Mouse (Mus musculus) MEL (cell line): Measurements from ENCODE around the gene Hpn.

Experiments used
- BHLHE40 ChIP-seq: IDR thresholded peaks from 2 replicates; pipeline ENCODE4 v1.6.1; 2012; ENCODE audit warnings: low read depth, mild to moderate bottlenecking, inconsistent platforms, low read length, improper control_type of control experiment, borderline replicate concordance
- CTCF ChIP-seq, 3 experiments: IDR thresholded peaks in 2 of 3; conservative IDR thresholded peaks in 1 of 3; 2 replicates each; pipeline ENCODE4 v1.5.1; 2011 to 2012; ENCODE audit warnings: low read length in 3 of 3, low read depth in 2 of 3, mild to moderate bottlenecking in 2 of 3, improper control_type of control experiment in 1 of 3, inconsistent platforms in 1 of 3, mixed read lengths in 1 of 3, moderate library complexity in 1 of 3; ENCODE audit not compliant: control insufficient read depth in 1 of 3, insufficient read depth in 1 of 3, poor library complexity in 1 of 3, severe bottlenecking in 1 of 3
- E2F4 ChIP-seq: IDR thresholded peaks from 2 replicates; pipeline ENCODE4 v1.6.1; 2011; ENCODE audit warnings: low read depth, low read length, improper control_type of control experiment, borderline replicate concordance
- ELF1 ChIP-seq: IDR thresholded peaks from 2 replicates; pipeline ENCODE4 v1.6.1; 2014; ENCODE audit warnings: low read depth, mild to moderate bottlenecking, inconsistent platforms, low read length, improper control_type of control experiment, moderate library complexity
- MAFK ChIP-seq: IDR thresholded peaks from 2 replicates; pipeline ENCODE4 v1.6.1; 2011; ENCODE audit warnings: low read depth, mild to moderate bottlenecking, low read length, improper control_type of control experiment, borderline replicate concordance
- MAZ ChIP-seq: IDR thresholded peaks from 2 replicates; pipeline ENCODE4 v1.6.1; 2012; ENCODE audit warnings: low read depth, mild to moderate bottlenecking, inconsistent platforms, low read length, improper control_type of control experiment
- POLR2A ChIP-seq, 2 experiments: IDR thresholded peaks; 2 replicates each; pipeline ENCODE4 v1.6.1; 2011 to 2012; ENCODE audit warnings: low read length in 2 of 2, mild to moderate bottlenecking in 2 of 2, control low read depth in 1 of 2, improper control_type of control experiment in 1 of 2, low read depth in 1 of 2, moderate library complexity in 1 of 2; ENCODE audit not compliant: control insufficient read depth in 1 of 2, insufficient read depth in 1 of 2, poor library complexity in 1 of 2
- RAD21 ChIP-seq: IDR thresholded peaks from 2 replicates; pipeline ENCODE4 v1.6.1; 2011; ENCODE audit warnings: mild to moderate bottlenecking, low read depth, low read length, improper control_type of control experiment
- SIN3A ChIP-seq: IDR thresholded peaks from 2 replicates; pipeline ENCODE4 v1.6.1; 2012; ENCODE audit warnings: low read length, improper control_type of control experiment, inconsistent platforms
- TCF12 ChIP-seq: IDR thresholded peaks from 2 replicates; pipeline ENCODE4 v1.6.1; 2014; ENCODE audit warnings: low read depth, mild to moderate bottlenecking, inconsistent platforms, low read length, improper control_type of control experiment, moderate library complexity
- USF1 ChIP-seq: IDR thresholded peaks from 2 replicates; pipeline ENCODE4 v1.6.1; 2014; ENCODE audit warnings: low read depth, mild to moderate bottlenecking, inconsistent platforms, low read length, improper control_type of control experiment, moderate library complexity
- ZMIZ1 ChIP-seq: IDR thresholded peaks from 2 replicates; pipeline ENCODE4 v1.6.1; 2012; ENCODE audit warnings: low read depth, mild to moderate bottlenecking, inconsistent platforms, low read length, improper control_type of control experiment, moderate library complexity
- ZNF384 ChIP-seq: IDR thresholded peaks from 2 replicates; pipeline ENCODE4 v1.6.1; 2012; ENCODE audit warnings: low read depth, mild to moderate bottlenecking, inconsistent platforms, low read length, improper control_type of control experiment

DNA sequence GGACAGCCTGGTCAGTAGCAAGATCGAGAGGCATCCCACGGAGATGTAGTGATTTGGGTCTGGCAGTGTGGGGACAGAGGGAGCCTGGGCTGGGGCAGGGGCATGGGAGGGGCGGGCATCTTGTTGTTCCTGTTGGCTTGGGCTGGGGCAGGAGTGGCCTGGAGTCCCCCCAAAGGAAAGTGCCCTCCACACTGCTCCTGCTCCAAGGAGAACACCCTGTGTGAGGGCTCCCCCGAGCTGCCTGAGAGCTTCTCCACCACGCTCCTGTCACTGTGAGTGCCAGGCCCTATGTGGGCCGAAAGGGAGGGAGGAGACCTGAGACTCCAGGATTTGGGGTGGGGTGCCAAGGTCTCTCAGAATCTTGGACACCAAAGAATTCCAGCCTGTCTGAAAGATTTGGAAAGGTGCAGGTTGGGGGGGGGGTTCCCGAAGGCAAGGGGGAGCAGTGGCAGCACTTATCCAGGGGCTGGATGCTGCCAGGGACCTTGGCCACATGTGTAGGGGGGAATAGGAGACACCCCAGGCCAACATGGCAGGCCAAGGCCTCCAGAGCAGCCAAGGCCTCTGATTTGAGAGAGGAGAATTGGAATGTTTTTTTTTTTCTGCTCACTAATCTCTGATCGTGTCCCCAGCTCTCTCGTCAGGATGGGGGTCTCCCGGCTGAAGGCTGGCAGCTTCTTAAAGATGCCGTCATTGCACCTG, 55.0 kb downstream of the Hpn start:
- TF ChIP-seq TCF12 (no peak), POLR2A (IDR thresholded peaks at IDR 0.05; ENCODE audit: control insufficient read depth in 1 of 2, insufficient read depth in 1 of 2, low read depth in 1 of 2, low read length in 2 of 2, poor library complexity in 1 of 2) (no peak), USF1 (no peak), CTCF (IDR thresholded peaks at IDR 0.05 in 2 of 3, conservative IDR thresholded peaks at IDR 0.05 in 1 of 3; ENCODE audit: control insufficient read depth in 1 of 3, insufficient read depth in 1 of 3, low read depth in 2 of 3, low read length in 3 of 3, poor library complexity in 1 of 3, severe bottlenecking in 1 of 3) (no peak), MAZ (no peak), RAD21 (no peak), MAFK (no peak), BHLHE40 (no peak), ELF1 (no peak), E2F4 (no peak), SIN3A (no peak), ZMIZ1 (no peak), ZNF384 (no peak)
